Mouse (Mus musculus): ENCODE results near the gene Lce1e.

Lce1e gene

DNA sequence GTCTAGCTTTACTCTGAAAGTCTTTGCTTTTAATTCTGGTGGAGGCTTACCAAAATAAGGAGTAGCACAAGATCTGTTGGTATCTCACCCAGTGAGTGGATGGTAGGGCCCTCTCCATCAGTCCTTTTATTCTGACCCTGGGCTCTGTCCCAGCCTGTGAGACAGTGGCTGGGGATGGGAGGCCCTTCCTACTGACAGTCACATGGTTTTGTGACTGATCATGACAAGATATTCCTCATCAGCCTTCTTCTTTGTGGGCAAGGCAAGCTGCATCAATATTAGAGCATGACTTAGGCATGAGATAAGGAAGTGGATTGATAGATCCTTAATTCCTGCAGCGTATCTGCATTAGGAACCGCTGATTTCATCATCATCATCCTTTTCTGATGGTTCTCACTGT is at the start of gene Lce1e:
TSS of gene Lce1e (minus strand) at position 101 of the 400 bp plus-strand sequence.
- DNase-seq: no peak

DNA sequence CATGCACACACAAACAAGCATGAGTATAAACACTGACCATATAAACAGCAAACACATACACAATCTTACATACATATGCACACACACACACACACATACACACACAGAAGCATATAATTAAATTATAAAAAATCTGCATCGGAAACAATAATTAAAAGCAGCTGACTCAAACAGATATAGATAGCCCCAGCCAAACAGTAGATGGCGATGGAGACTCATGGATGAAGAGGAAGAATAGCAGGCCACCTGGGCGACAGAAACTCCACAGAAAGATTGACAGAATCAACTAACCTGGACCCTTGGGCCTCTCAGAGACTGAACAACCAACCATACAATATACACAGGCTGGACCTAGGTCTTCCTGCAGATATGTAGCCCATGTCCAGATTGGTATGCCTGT is 44.3 kb upstream of the Lce1e start:
- no peak for DNase-seq

GRCm38 (mm10) chr3:92752238-92752637 is 43.4 kb upstream of the Lce1e start, which contains the start of gene Lce1g:
Gene Lce1g (minus strand): TSS chr3:92752338.
- no peak for DNase-seq

DNA sequence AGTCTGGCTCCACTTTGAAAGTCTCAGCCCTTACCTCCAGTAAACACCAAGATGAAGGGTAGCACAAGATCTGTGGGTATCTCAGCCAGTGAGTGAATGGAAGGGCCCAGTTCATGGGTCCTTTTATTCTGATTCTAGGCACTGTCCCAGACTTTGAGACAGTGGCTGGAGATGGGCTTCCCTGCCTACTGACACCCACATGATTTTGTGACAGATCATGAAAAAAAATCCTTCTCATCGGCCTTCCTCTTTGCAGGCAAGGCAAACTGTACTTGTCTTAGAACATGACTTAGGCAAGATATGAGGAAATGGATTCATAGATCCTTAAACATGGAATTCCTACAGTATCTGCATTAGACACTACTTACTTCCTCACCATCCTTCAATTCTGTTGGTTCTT is 30.1 kb upstream of the Lce1e start, which contains the start of gene Gm38119:
TSS of gene Gm38119 (minus strand) at position 101 of the 400 bp plus-strand sequence.
- no peak for DNase-seq

DNA sequence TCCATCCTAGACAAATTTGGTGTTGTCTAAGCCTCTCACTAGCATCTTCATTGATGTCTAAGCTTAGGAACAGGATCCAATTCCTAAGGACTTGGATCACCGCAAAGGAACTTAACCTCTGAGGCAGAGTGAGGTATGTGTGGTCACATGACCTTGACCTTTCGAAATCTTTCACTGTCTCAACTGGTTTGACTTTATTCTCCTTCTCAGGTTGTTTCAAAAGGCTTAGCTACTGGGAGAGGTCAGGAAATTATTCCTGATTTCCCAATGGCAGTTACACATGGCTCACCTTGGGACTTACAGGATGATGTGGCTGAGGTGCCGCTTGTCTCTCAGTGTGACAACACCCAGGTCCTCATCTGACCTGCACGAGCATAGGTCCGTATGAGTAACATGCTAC is 13.8 kb upstream of the Lce1e start:
- DNase-seq: no peak

- DNase-seq: no peak
Observed at GRCm38 (mm10) chr3:92720250-92720649, 11.4 kb upstream of the Lce1e start, which contains the start of gene Lce1f. Gene Lce1f (minus strand): TSS chr3:92720350.

GRCm38 (mm10) chr3:92715122-92715521 is 6.2 kb upstream of the Lce1e start:
- no peak for DNase-seq

GRCm38 (mm10) chr3:92694613-92695012 is 14.3 kb downstream of the Lce1e start:
- DNase-seq: no peak

- DNase-seq: no peak
Observed at GRCm38 (mm10) chr3:92691688-92692087, 17.2 kb downstream of the Lce1e start.

- peak; percentile 34 for DNase-seq
Observed at GRCm38 (mm10) chr3:92689154-92689553, 19.7 kb downstream of the Lce1e start.

GRCm38 (mm10) chr3:92687110-92687509 is 21.8 kb downstream of the Lce1e start, which contains the start of gene Lce1d:
Gene Lce1d (minus strand): TSS chr3:92687210.
- no peak for DNase-seq

DNA sequence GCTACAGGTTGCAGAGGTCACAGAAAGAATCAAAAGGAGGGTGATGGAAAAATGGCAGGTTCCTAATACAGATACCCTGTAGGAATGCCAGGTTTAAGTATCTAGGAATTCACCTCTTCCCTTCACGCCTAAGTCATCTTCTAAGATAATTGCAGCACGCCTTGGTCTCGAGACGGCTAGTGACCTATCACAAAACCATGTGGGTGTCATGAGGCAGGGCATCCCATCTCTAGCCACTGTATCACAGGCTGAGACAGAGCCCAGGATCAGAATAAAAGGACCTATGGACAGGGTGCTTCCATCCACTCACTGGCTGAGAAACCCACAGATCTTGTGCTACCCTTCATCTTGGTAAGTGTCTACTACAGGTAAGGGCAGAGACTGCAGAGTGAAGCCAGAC is 29.9 kb downstream of the Lce1e start, which contains the start of gene Lce1c:
TSS of gene Lce1c (plus strand) at position 301 of the 400 bp plus-strand sequence.
- no peak for DNase-seq

DNA sequence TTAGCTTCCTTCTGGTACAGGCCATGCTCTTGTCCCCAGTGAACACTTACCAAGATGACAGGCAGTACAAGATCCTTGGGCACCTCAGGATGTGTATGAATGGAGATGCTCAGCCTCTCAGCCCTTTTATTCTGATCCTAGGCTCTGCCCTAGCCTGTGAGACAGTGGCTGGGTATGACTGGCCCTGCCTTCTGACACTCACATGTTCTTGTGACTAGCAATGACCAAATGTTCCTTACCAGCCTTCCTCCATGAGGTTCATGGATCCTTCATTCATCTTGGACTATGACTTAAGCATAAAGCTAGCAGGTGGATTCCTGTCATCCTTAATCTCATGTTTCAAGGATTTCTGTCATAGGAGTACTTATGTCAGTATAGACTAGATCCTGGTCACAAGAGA is 38.7 kb downstream of the Lce1e start, which contains the start of gene Lce1a2:
TSS of gene Lce1a2 (minus strand) at position 101 of the 400 bp plus-strand sequence.
- no peak for DNase-seq

Data from cerebellum, adult 9-11 months (tissue).